Mouse (Mus musculus) cortical plate, adult 2 months (tissue): ENCODE data around the gene St3gal6. TPM values are rescaled to one million over a fixed set of nuclear protein-coding genes. Genes with fewer than 3 reads are reported as not detected.

Experiments
- H3K27ac ChIP-seq: fragments of 200-500 bp; 2 replicates; pipeline ENCODE4 v1.5.1; 2012; ENCODE audit warnings: low read length, control low read depth, inconsistent platforms; ENCODE audit not compliant: insufficient read depth
- H3K4me1 ChIP-seq: fragments of 200-500 bp; 2 replicates; pipeline ENCODE4 v1.6.1; 2011; ENCODE audit warnings: low read length; ENCODE audit not compliant: control insufficient read depth, insufficient read depth
- H3K4me3 ChIP-seq: fragments of 200-500 bp; 2 replicates; pipeline ENCODE4 v1.5.1; 2011; ENCODE audit warnings: mild to moderate bottlenecking, low read length, control low read depth; ENCODE audit not compliant: insufficient read depth
- CTCF ChIP-seq: fragments of 200-500 bp; IDR thresholded peaks from 2 replicates; pipeline ENCODE4 v1.5.1; 2011; ENCODE audit warnings: mild to moderate bottlenecking, control low read depth, low read length; ENCODE audit not compliant: insufficient read depth; ENCODE audit errors: extremely low read depth
- POLR2A ChIP-seq: fragments of 200-500 bp; IDR thresholded peaks from 2 replicates; pipeline ENCODE4 v1.6.1; 2011; ENCODE audit warnings: mild to moderate bottlenecking, low read length, control low read depth; ENCODE audit not compliant: insufficient read depth; ENCODE audit errors: extremely low read depth
- polyA plus RNA-seq: library from polyadenylated mRNA; depleted of rRNA; stranded (reverse); fragments of >200 nt; gene quantifications from 2 replicates; pipeline ENCODE4 v1.2.3, GENCODE M21; 2012

The St3gal6 gene
- polyA plus RNA-seq, 1 experiment: 18.7 TPM

DNA sequence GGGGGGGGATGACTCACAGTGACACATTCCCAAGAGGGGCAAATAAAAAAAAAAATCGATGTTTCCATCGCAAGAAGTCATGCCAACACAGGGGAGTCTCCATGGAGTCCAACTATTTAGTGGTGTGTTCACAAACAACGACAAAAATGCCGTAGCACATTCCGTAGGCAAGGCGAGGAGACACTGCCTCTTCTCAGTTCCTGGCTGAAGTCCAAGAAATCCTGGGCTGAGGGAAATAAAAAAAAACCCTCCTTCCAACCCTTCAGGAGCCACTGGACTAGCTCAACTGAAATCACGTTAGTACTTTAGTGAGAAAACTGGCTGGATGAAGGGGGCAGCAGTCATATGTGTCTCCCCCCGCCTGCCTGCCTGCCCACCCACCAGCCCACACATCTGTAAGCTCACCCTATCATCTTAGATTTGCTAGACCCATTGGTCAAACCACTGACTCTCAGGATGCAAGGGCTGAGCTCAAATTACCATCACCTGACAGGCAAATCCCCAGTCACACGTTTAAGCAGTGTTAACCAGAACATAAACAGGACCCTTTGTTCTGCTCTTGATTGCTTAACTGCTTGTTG lies 11.8 kb downstream of the St3gal6 start:
- TF ChIP-seq CTCF: no peak
- no peak for TF ChIP-seq POLR2A
- Histone ChIP-seq H3K27ac (peak overlapping the region; percentile 82), H3K4me3 (no peak overlapping the region), H3K4me1 (peaks cover 4% of the 10 kb centered on the region)

DNA sequence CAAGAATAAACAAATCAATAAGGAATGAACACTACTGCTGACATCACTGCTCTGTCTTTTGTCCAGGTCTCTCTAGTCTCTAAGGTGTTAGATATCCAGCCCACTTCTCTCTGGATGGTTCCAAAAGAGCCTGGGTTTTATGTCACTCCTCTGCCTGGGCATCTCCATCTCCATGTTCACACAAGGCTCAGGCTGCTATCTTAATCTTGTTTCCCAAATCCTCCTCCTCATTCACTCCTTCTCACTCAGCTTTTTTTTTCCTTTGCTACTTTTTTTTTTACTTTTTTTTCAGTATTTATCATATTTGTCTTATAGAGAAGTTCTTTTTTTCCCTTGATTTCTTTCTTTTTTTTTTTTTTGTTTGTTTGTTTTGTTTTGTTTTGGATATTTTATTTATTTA lies 19.1 kb downstream of the St3gal6 start:
- Histone ChIP-seq H3K4me1 (peaks cover 2% of the 10 kb centered on the region), H3K4me3 (no peak overlapping the region)
- TF ChIP-seq POLR2A (no peak), CTCF (no peak)

GRCm38 (mm10) chr16:58502566-58502965 lies 21.5 kb downstream of the St3gal6 start:
- Histone ChIP-seq H3K27ac (0 out of 2 replicates have a peak overlapping the region, but pooled peaks have one; percentile 70), H3K4me1 (peaks cover 4% of the 10 kb centered on the region), H3K4me3 (no peak overlapping the region)
- TF ChIP-seq POLR2A (no peak), CTCF (no peak)

More for the DNA sequence above, 19.1 kb downstream of the St3gal6 start:
- H3K27ac ChIP-seq: no peak overlapping the region

- H3K4me3 ChIP-seq: no peak overlapping the region
- peak overlapping the region; percentile 70 for H3K27ac ChIP-seq
- TF ChIP-seq CTCF: no peak
- peaks cover 3% of the 10 kb centered on the region; the same call in 1 of the 2 replicates for H3K4me1 ChIP-seq
Observed at GRCm38 (mm10) chr16:58501760-58502301, 22.2 kb downstream of the St3gal6 start.

DNA sequence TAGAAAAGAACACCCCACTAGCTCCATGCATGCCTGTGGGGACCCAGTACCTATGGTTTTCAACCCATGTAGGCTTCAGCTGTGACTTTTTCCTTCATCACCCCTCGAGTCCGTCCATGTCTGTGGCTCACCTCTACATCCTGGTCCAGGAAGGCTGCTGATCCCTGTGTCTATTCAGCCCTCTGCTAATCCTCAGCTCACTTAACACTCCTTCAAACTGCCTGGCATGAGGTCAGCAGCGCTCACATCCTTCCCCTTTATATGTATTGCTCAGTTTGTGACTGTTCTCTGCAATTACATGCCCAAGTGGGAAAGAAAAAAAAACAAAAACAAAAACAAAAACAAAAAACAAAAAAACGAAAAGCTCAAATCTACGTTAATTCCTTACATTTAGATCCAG lies 24.4 kb downstream of the St3gal6 start:
- no peak for TF ChIP-seq POLR2A
- no peak for TF ChIP-seq CTCF
- no peak overlapping the region for H3K4me3 ChIP-seq
- H3K27ac ChIP-seq: 0 out of 2 replicates have a peak overlapping the region, but pooled peaks have one; percentile 10
- peaks cover 3% of the 10 kb centered on the region; the same call in 1 of the 2 replicates for H3K4me1 ChIP-seq

GRCm38 (mm10) chr16:58499172-58499584 lies 24.9 kb downstream of the St3gal6 start:
- H3K27ac ChIP-seq: peak overlapping the region; percentile 69
- TF ChIP-seq CTCF (no peak), POLR2A (no peak)
- H3K4me1 ChIP-seq: peaks cover 3% of the 10 kb centered on the region; the same call in 1 of the 2 replicates
- H3K4me3 ChIP-seq: no peak overlapping the region

- peak overlapping the region; percentile 75 for H3K27ac ChIP-seq
- no peak for TF ChIP-seq POLR2A
- no peak for TF ChIP-seq CTCF
- H3K4me3 ChIP-seq: no peak overlapping the region
- H3K4me1 ChIP-seq: peaks cover 3% of the 10 kb centered on the region; the same call in 1 of the 2 replicates
Observed at GRCm38 (mm10) chr16:58497886-58498713, 25.9 kb downstream of the St3gal6 start.

DNA sequence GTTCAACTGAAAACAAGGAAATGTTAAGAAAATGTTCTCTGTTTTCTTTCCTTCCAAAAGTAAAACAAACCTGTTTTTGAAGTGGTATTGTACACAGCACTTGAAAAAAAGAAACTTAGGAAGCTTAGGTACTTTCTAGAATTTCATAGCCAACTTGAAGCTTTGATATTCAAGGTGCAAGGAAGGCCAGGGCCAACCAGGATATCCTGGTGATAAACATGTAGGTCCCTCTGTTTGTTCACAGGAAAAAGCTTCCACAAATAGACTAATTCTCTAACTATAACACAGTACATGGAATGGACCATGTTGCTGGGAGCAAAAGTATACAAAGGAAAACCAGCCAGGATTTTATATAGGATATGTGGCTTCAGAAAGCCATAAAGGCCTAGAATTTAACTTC lies 27.3 kb downstream of the St3gal6 start:
- Histone ChIP-seq H3K4me1 (peaks cover 3% of the 10 kb centered on the region; the same call in 1 of the 2 replicates), H3K4me3 (no peak overlapping the region), H3K27ac (peak overlapping the region; percentile 45; the same call in 1 of the 2 replicates)
- no peak for TF ChIP-seq CTCF
- TF ChIP-seq POLR2A: no peak

GRCm38 (mm10) chr16:58487861-58488260 lies 36.2 kb downstream of the St3gal6 start:
- Histone ChIP-seq H3K4me3 (no peak overlapping the region), H3K4me1 (no peaks in the 10 kb centered on the region), H3K27ac (no peak overlapping the region)
- TF ChIP-seq POLR2A (no peak), CTCF (no peak)

DNA sequence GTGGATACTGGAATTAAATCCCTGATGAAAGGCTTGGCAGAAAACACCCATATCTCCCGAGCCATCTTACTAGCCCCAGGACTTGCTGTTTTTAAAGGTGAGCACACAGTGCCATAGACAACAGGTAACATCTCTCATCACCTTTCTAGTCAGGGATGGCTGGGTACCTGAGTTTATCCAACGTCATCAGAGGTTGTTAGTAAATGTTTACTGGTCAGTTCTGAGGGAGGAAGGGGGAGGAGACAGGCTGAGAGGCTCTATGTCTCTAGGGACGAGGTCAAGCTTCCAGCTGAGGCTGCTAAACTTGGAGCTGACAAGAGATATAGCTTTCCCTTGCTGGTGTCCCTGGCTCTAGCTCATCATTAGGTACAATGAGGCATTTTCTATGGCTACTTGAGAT lies 41.7 kb downstream of the St3gal6 start:
- H3K27ac ChIP-seq: 0 out of 2 replicates have a peak overlapping the region, but pooled peaks have one; percentile 43
- TF ChIP-seq POLR2A (no peak), CTCF (no peak)
- no peak overlapping the region for H3K4me3 ChIP-seq
- H3K4me1 ChIP-seq: 0 out of 2 replicates have a peak, but pooled peaks cover 1% of the 10 kb centered on the region
